Mouse (Mus musculus) thymus, postnatal 0 days (tissue): ENCODE measurements around the gene Clint1. TPM values are rescaled to one million over a fixed set of nuclear protein-coding genes. Genes with fewer than 3 reads are reported as not detected.
"Not testable (repeated sequence)": the region's sequence is repeated elsewhere in the genome, so short reads cannot be mapped to it uniquely, and the experiment has no call there.

Experiments used
- DNase-seq: peaks from one replicate; pipeline ENCODE4 v3.0.0-alpha.2; 2015; ENCODE audit warnings: low spot score
- polyA plus RNA-seq: library from polyadenylated mRNA; unstranded; fragments of >200 nt; fragmentation: Nextera tagmentation; extraction: Ambion mirVana; gene quantifications from 2 replicates; pipeline ENCODE4 v1.2.1, GENCODE M21; 2015

Gene Clint1
- polyA plus RNA-seq, 1 experiment from 2014 or later = 68.2 TPM

DNA sequence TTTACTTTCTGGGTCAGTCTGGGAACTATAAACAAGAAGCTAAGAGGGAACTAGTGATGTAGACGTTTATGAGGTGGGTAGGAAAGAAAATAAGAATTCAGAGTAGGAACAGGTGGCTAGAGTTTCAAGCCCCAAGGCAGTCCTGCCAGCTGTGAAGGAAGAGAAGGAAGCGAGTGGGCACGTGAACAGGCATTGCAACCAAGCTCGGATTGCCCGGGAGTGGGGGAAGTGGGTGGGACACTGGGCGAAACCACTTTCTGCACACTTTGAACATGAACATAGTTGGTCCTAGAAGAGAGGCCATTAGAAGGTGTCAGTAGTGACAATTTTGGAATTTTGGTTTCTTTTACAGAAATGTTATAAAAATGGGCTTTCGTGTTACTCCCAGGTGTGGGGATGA is 4.3 kb upstream of the Clint1 start:
- DNase-seq = peak; percentile 29

- DNase-seq = no peak
These were observed 3.6 kb upstream of the Clint1 start for GRCm38 (mm10) chr11:45848253-45848652.

DNA sequence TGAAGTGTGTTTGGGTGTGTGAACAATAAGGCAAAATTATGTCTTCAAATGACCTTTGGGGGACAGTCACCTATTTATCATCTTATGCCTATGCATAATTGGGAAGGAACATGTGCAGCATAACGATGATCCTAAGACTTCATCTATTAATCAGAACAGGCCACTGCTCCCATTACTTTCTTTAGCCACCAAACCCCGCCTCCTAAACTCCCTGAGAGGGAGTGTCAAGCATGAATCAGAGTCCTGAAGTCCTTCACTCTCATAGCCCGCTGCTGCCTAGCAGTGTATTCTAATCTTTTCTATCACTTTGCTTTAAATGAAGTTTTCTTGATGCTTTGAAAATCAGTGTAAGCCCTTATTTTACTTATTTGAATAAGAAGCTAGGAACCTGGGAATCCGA is 2.6 kb upstream of the Clint1 start:
- DNase-seq = no peak

- no peak for DNase-seq
These were observed 2.0 kb upstream of the Clint1 start for GRCm38 (mm10) chr11:45849859-45850258.

DNA sequence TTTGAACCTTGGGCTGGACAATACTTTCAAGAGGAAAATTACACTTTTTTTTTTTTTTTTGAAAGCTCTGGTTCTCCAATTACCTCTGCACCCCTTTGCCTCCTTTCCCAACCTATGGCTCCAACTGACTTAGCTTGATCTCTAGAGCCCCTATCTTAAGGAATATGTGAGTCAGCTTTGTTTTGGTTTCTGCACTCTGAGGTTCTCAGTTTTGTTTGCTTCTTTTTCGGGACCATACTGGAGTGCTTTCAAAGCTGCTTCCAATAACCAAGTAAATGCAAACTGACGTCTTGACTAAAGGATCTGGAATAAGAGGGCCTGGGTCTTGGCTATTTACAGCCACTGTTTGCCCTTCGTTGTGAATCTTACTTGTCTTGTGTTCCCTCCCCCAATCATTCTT is 1.5 kb upstream of the Clint1 start:
- DNase-seq = no peak

GRCm38 (mm10) chr11:45852124-45852994 is 508 bp downstream of the Clint1 start:
- peak; percentile 25 for DNase-seq

GRCm38 (mm10) chr11:45852995-45853317 is 1.1 kb downstream of the Clint1 start:
- DNase-seq = peak; percentile 52

DNA sequence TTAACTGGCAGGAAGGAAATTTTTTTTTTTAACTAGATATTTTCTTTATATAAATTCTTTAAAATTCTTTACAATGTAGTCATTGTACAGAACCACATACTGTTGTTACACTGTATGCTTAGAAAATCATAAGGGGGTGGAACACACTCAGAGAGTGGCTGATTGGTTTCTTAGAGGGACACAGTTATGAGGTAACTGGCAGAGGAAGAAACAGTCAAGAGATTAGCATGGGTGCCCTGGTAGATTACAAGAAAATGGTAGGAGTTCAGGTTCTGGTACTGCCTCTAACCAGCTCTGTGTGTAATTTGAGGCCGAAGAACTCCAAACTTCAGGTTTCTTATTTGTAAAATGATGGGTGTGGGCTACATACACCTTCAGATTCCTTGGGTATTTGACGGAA is 2.1 kb downstream of the Clint1 start:
- DNase-seq = no peak

- DNase-seq = no peak
These were observed 2.5 kb downstream of the Clint1 start for GRCm38 (mm10) chr11:45854381-45854780.

DNA sequence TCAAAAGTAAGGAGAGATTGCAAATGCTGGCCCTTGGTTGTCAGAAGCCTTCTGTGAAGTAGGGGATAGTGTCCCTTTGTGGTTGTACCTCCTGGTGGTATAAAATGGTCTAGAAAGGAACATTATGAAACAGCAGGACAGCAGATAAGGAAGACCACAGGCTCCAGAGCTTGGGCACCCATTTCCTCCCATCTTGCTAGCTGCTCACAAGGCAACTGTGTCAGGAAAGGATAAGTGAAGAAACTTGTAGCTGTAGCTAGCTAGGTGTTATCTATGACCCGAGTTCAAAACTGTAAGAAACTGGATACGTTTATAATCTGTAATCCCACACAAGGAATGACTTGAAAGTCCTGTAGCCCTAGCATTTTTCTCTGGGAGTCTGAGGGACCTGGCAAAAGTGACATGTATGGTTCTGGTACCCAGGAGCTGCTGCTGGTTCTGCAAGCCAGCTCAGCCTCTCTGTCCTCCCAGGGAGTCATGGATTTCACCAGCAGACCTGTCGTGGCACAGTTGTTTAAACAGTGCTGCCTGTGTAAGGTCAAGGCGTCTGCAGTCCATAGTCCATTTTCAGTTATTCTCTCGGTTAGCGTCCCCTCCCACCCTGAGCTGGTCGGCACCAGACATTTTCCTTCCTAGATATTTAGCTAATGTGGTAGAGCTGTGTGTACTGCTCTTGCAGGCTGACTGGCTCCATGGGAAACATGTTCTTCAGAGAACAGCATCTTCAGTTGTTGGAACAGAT is 3.7 kb downstream of the Clint1 start:
- no peak for DNase-seq

GRCm38 (mm10) chr11:45856149-45856516 is 4.3 kb downstream of the Clint1 start:
- no peak for DNase-seq

- DNase-seq = no peak
These were observed 9.5 kb downstream of the Clint1 start for GRCm38 (mm10) chr11:45861334-45861733.

DNA sequence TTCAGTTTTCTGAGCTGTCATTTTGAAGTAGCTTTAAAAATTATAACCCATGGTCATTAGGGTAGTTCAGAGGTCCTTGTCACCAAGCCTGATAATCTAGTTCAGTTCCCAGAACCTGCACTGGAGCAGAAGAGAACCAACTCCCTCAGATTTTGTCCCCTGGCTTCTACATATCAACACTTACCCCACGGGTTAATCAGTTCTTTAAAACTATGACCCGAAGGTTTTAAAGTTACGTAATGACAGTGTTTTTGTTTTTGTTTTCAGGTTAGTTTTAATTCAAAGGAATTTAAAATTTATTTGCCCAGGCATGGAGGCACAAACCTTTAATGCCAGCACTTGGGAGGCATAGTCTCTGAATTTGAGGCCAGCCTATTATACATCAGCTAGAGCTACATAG is 12.6 kb downstream of the Clint1 start:
- no peak for DNase-seq

- no peak for DNase-seq
These were observed 14.0 kb downstream of the Clint1 start for GRCm38 (mm10) chr11:45865861-45866260.

DNA sequence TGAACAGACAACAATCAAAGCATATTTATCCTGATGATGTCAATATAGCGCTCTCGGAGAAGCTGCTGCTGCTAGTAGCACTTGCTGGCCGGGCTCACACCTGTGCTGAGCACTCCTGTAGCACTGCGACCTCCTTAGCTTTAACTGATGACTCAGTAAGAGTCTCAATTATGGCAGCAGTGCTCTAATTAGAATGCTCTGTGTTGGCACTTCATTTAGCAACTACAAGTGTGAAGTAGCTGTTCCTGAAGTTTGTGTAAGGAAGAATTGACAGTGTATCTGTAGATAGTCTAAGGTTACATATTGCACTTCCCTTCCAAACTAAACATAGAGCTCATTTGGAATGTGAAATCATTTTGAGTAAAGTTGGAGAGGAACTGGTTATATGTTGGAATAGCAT is 14.7 kb downstream of the Clint1 start:
- no peak for DNase-seq

DNA sequence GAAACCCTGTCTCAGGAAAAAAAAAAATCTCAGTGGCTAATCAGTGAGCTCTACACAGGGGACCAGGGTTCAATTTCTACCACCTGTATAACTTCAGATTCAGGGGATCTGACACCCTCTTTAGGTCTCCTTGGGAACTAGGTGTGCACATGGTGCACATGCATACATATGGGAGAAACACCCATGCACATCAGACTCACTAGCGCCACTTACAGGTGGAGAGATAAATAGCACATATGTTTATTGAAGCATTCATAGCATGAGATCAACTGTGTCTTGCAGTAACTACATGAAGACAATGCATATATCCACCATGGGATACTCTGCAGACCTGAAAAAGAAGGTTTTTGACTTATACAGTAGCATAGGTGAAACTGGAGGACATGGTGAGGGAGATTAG is 21.8 kb downstream of the Clint1 start:
- DNase-seq = peak; percentile 54

DNA sequence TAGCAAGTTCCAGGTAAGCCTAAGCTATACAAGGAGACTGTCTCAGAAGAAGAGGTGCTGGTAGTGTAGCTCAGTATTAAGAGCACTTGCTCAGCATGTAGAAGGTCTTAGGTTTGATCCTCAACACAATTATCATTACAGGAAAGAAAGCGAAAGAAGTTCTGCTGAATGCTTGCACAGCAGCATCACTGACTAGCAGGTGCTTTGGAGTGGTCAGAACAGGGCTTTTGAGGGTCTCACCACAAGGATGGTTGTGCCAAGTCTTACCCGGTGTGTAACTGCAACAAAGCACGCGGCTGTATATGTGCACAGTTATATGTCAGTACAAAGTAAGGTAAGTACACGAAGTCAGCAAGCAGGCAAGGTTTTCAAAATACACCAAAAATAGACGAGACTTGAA is 22.4 kb downstream of the Clint1 start:
- DNase-seq = peak; percentile 55

- peak; percentile 61 for DNase-seq
These were observed 23.6 kb downstream of the Clint1 start for GRCm38 (mm10) chr11:45875351-45875935.

DNA sequence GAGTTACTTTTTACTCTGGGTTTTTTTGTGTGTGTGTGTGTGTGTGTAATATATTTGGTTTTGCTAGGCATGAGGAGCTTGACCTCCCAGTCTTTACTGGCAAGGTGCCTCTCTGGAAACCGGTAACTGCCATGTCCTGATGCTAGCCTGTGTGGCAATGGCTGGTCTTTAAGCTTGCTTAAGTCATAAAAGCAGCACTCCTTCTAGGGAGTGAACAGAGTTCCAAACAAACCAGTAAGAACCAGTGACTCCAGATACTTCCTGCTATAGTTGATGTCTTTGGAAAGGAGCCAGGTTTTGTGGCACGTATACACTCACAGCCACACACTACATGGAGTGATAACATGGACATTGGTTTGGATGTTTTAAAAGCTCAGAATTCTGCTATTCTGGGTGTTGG is 24.2 kb downstream of the Clint1 start:
- no peak for DNase-seq

- DNase-seq = not testable (repeated sequence)
These were observed 27.5 kb downstream of the Clint1 start for GRCm38 (mm10) chr11:45879366-45879765.

DNA sequence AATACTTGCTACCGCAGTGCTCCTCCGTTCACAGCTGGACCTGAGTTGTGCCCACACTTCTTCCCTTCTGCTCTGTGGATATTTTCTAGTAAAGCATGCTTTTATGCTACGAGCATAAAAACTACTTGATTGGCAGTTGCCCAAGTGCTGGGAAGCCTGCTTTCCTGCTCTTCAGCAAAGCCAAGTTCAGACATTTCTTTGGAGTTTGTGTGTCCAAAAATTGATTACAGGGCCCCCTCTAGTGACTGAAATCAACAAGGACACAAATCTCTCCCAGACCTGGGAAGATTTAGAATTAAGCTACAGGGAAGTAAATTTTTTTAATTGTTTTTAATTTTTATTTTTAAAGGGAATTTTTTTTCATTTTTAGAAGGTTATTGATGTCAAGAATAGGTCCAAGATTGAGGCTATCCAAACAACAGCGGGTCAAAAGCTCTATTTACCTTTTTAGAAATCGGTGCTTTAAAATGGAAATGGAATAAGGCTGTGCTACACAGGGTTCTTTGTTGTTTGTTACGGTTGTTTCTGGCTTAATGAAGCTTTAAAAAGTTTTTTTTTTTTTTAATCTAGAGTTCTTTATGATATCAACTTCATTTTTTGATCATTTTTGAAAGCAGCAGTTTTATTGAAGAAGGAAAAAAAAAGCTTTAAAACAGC is 29.3 kb downstream of the Clint1 start:
- peak; percentile 14 for DNase-seq

DNA sequence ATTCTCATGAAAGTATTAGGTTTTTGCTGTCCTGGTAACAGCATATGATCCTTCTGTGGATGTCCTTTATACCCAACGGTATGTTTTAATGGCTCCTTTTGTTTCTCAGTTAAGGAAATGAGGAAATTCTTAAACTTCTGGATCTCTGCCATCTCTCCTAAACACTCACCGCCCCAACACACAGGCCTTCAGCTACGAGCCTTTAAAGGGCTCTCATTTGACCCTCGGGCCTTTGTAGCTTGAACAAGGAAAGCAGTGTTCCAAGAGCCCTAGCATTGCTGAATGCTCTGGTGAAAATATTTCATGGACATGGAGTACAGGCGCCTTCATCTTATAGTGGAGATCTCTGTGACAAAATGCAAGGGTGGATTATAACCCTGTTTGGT is 29.8 kb downstream of the Clint1 start:
- DNase-seq = no peak
